Mouse (Mus musculus) CH12.LX (cell line): ENCODE data around the gene Prkcq. TPM values are rescaled to one million over a fixed set of nuclear protein-coding genes. Genes with fewer than 3 reads are reported as not detected.

Experiments
- DNase-seq: peaks from one replicate; pipeline ENCODE4 v3.0.0-alpha.2; 2013; ENCODE audit errors: extremely low read depth
- H3K27ac ChIP-seq: 2 replicates; pipeline ENCODE4 v1.5.1; 2012; ENCODE audit warnings: low read depth, mild to moderate bottlenecking, control low read depth, moderate library complexity; ENCODE audit not compliant: insufficient read depth
- H3K27me3 ChIP-seq: replicated peaks from 2 replicates; pipeline ENCODE3; 2012; ENCODE audit warnings: inconsistent platforms
- H3K36me3 ChIP-seq, 2 experiments: replicated peaks in 1 of 2; 2 replicates each; pipeline versions ENCODE3 to v1.6.1; 2012; ENCODE audit warnings: inconsistent platforms in 1 of 2, low read length in 1 of 2, mild to moderate bottlenecking in 1 of 2, mixed read lengths in 1 of 2, moderate library complexity in 1 of 2; ENCODE audit not compliant: control insufficient read depth in 1 of 2, insufficient read depth in 1 of 2
- H3K4me1 ChIP-seq, 2 experiments: 2 replicates each; pipeline ENCODE4 v1.6.1; 2012; ENCODE audit warnings: inconsistent platforms in 1 of 2, moderate library complexity in 1 of 2; ENCODE audit not compliant: insufficient read depth in 2 of 2, control insufficient read depth in 1 of 2
- H3K4me2 ChIP-seq: 2 replicates; pipeline ENCODE4 v1.6.1; 2012; ENCODE audit warnings: low read depth, mild to moderate bottlenecking, control low read depth; ENCODE audit not compliant: poor library complexity, insufficient read depth, severe bottlenecking
- H3K4me3 ChIP-seq, 3 experiments: fragments of 150-350 bp in 1 of 3; sonication (generic) in 1 of 3; replicated peaks in 1 of 3; 2 replicates each; pipeline versions ENCODE3 to v1.5.1; 2011 to 2012; ENCODE audit warnings: low read depth in 2 of 3, low read length in 2 of 3, mild to moderate bottlenecking in 2 of 3, moderate library complexity in 2 of 3, control low read depth in 1 of 3, improper control_type of control experiment in 1 of 3, inconsistent platforms in 1 of 3, mixed read lengths in 1 of 3; ENCODE audit not compliant: poor library complexity in 1 of 3
- H3K79me2 ChIP-seq: replicated peaks from 2 replicates; pipeline ENCODE4 v1.6.1; 2012; ENCODE audit warnings: mild to moderate bottlenecking, moderate library complexity; ENCODE audit not compliant: control insufficient read depth, poor library complexity, insufficient read depth, severe bottlenecking; ENCODE audit errors: extremely low read depth
- H3K9ac ChIP-seq: 2 replicates; pipeline ENCODE4 v1.6.1; 2012; ENCODE audit warnings: low read depth, mild to moderate bottlenecking, control low read depth, moderate library complexity; ENCODE audit not compliant: insufficient read depth
- H3K9me3 ChIP-seq: replicated peaks from 2 replicates; pipeline ENCODE3; 2012; ENCODE audit warnings: low read length, inconsistent platforms, mixed read lengths
- CHD2 ChIP-seq: IDR thresholded peaks from 2 replicates; pipeline ENCODE4 v1.6.1; 2011; ENCODE audit warnings: low read length, improper control_type of control experiment
- EP300 ChIP-seq: IDR thresholded peaks from 2 replicates; pipeline ENCODE4 v1.6.1; 2011; ENCODE audit warnings: low read length, improper control_type of control experiment
- ETS1 ChIP-seq: conservative IDR thresholded peaks from 2 replicates; pipeline ENCODE4 v1.6.1; 2012; ENCODE audit warnings: low read depth, mild to moderate bottlenecking, inconsistent platforms, low read length, improper control_type of control experiment, moderate library complexity
- GABPA ChIP-seq: IDR thresholded peaks from 2 replicates; pipeline ENCODE4 v1.6.1; 2012; ENCODE audit warnings: low read depth, low read length, improper control_type of control experiment, inconsistent platforms; ENCODE audit not compliant: insufficient replicate concordance
- MAZ ChIP-seq: IDR thresholded peaks from 2 replicates; pipeline ENCODE4 v1.6.1; 2012; ENCODE audit warnings: low read depth, mild to moderate bottlenecking, inconsistent platforms, low read length, improper control_type of control experiment, moderate library complexity
- MXI1 ChIP-seq: IDR thresholded peaks from 2 replicates; pipeline ENCODE4 v1.6.1; 2011; ENCODE audit warnings: mild to moderate bottlenecking, low read depth, low read length, improper control_type of control experiment
- NRF1 ChIP-seq: IDR thresholded peaks from 2 replicates; pipeline ENCODE4 v1.6.1; 2014; ENCODE audit warnings: low read depth, mild to moderate bottlenecking, inconsistent platforms, low read length, improper control_type of control experiment, moderate library complexity
- PAX5 ChIP-seq: IDR thresholded peaks from 2 replicates; pipeline ENCODE4 v1.6.1; 2012; ENCODE audit warnings: low read length, inconsistent platforms, mixed read lengths
- POLR2A ChIP-seq: IDR thresholded peaks from 2 replicates; pipeline ENCODE4 v1.6.1; 2011; ENCODE audit warnings: low read depth, mild to moderate bottlenecking, improper control_type of control experiment, low read length
- POLR2AphosphoS2 ChIP-seq: IDR thresholded peaks from 2 replicates; pipeline ENCODE4 v1.6.1; 2011; ENCODE audit warnings: low read depth, low read length, improper control_type of control experiment
- RCOR1 ChIP-seq: conservative IDR thresholded peaks from 2 replicates; pipeline ENCODE4 v1.6.1; 2012; ENCODE audit warnings: low read depth, mild to moderate bottlenecking, inconsistent platforms, low read length, improper control_type of control experiment
- UBTF ChIP-seq: IDR thresholded peaks from 2 replicates; pipeline ENCODE4 v1.6.1; 2012; ENCODE audit warnings: low read depth, mild to moderate bottlenecking, inconsistent platforms, low read length, improper control_type of control experiment, moderate library complexity
- USF1 ChIP-seq: IDR thresholded peaks from 2 replicates; pipeline ENCODE4 v1.6.1; 2014; ENCODE audit warnings: low read depth, mild to moderate bottlenecking, inconsistent platforms, low read length, improper control_type of control experiment
- ZC3H11A ChIP-seq: IDR thresholded peaks from 2 replicates; pipeline ENCODE4 v1.6.1; 2012; ENCODE audit warnings: low read depth, mild to moderate bottlenecking, inconsistent platforms, low read length, improper control_type of control experiment
- ZKSCAN1 ChIP-seq: IDR thresholded peaks from 2 replicates; pipeline ENCODE4 v1.6.1; 2012; ENCODE audit warnings: low read depth, inconsistent platforms, low read length, improper control_type of control experiment, borderline replicate concordance
- dilution Hi-C: fragments of 300-500 bp; cut with MboI; formaldehyde crosslinking; loops from 2 replicates; pipeline ENCODE4 v1.14.3; 2020; ENCODE audit warnings: low sequenced_read_pairs; ENCODE audit not compliant: extremely low pct_unique_long_range_greater_than_20kb, extremely low pct_ligation_motif_present
- in situ Hi-C: fragments of 300-500 bp; cut with MboI; formaldehyde crosslinking; loops from 3 replicates; pipeline ENCODE4 v1.14.3; 2019; ENCODE audit warnings: low sequenced_read_pairs, low pct_ligation_motif_present, low pct_unique_long_range_greater_than_20kb, mixed read lengths
- polyA plus RNA-seq: library from polyadenylated mRNA; unstranded; fragments of >175 nt; gene quantifications from 2 replicates; pipeline ENCODE4 v1.2.1, GENCODE M21; 2012; ENCODE audit warnings: low read depth; ENCODE audit not compliant: insufficient read length
- total RNA-seq, 2 experiments: library from RNA; depleted of rRNA; stranded (reverse); fragments of 300-350 nt in 1 of 2; fragments of >200 nt in 1 of 2; gene quantifications; 2 replicates each; pipeline ENCODE4 v1.2.3; 2012 to 2014

Prkcq gene
- total and polyA plus RNA-seq, 3 experiments: not detected

DNA sequence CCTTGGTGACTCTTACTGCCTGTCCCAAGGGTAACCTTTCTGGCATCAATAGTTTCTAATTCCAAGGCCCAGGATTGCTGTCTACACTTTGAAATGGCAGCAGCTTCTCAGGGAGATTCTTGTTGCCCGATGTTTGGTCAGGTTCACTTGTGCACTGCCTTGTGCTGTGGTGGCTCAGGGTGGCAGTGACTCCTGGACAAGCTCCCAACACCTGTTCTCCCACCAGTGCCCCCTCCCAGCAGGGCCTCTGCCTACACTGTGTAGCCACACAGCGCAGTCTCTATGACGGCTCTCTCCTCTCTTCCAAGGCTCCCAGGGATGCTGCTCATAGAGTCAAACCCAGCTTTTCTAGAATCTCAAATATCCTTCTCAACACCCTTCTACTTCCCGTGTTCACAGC is 2.2 kb downstream of the Prkcq start:
- dilution Hi-C loops: no loop called here
- Histone ChIP-seq H3K36me3 (no peaks in the 10 kb centered on the region), H3K27ac (no peak overlapping the region)

DNA sequence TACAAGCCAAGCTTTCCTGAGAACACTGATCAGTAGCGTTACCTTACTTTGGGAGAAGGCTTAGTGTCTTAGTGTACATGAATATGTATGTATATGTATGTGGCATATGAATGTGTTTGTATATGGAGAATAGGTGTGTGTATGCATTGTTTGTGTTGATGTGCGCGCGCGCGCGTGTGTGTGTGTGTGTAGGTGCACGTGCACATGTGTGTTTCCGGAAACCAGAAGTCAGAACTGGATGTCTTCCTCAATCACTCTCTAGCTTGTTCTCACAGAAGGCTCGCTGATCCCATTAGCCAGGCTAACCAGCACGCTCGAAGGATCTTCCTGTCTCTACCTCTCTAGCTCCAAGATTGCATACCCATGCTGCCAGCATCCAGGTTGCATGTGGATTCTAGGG is 6.0 kb downstream of the Prkcq start:
- dilution Hi-C loops: no loop called here
- TF ChIP-seq PAX5: no peak
- no peak for TF ChIP-seq POLR2AphosphoS2
- TF ChIP-seq RCOR1: no peak
- TF ChIP-seq ETS1: no peak
- no peak for TF ChIP-seq ZC3H11A
- no peak for TF ChIP-seq EP300
- TF ChIP-seq UBTF: no peak
- no peak for TF ChIP-seq MAZ
- no peak for DNase-seq
- H3K9ac ChIP-seq: no peak overlapping the region
- in situ Hi-C loops: no loop called here
- no peaks in the 10 kb centered on the region for H3K27me3 ChIP-seq
- no peaks in the 10 kb centered on the region for H3K79me2 ChIP-seq
- H3K9me3 ChIP-seq: no peaks in the 10 kb centered on the region
- H3K27ac ChIP-seq: no peak overlapping the region
- H3K4me1 ChIP-seq: peaks cover 0 to 6% of the 10 kb centered on the region in 2 experiments; a peak in 1 of 4 replicates
- no peaks in the 10 kb centered on the region for H3K36me3 ChIP-seq
- H3K4me2 ChIP-seq: no peak overlapping the region
- H3K4me3 ChIP-seq: no peak overlapping the region

More for the DNA sequence above, 2.2 kb downstream of the Prkcq start:
- Histone ChIP-seq H3K79me2 (no peaks in the 10 kb centered on the region), H3K4me3 (no peak overlapping the region), H3K9ac (no peak overlapping the region), H3K4me1 (peaks cover 0 to 6% of the 10 kb centered on the region in 2 experiments; a peak in 1 of 4 replicates), H3K27me3 (no peaks in the 10 kb centered on the region), H3K9me3 (no peaks in the 10 kb centered on the region), H3K4me2 (no peak overlapping the region)
- TF ChIP-seq ZKSCAN1 (no peak), PAX5 (no peak), UBTF (no peak), RCOR1 (no peak), NRF1 (no peak), GABPA (no peak), ETS1 (no peak), POLR2A (no peak), MXI1 (no peak), USF1 (no peak)
- in situ Hi-C loops: no loop called here
- DNase-seq: no peak

DNA sequence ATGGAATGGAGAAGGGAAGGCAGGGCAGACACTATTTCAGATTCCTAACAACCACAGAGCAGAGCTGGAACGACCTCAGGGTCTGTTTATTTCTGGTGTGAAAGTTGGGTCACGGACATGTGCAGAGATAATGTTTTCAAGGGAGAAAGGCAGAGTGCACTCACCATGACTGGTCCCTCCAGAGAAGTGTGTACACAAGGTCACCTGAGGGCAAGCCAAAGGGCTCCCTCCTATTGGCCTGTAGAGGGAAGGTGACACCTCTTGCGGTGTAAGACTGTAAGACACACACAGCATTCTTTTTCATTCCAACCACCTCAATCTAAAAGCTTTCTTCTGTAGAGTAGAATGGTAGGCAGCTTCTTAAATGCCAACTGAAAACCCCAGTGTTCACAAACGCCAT is 9.6 kb downstream of the Prkcq start:
- no peaks in the 10 kb centered on the region for H3K9me3 ChIP-seq
- in situ Hi-C loops: no loop called here
- H3K4me1 ChIP-seq: no peaks in the 10 kb centered on the region
- H3K79me2 ChIP-seq: no peaks in the 10 kb centered on the region
- no peak overlapping the region for H3K9ac ChIP-seq
- DNase-seq: no peak
- dilution Hi-C loops: no loop called here
- H3K36me3 ChIP-seq: no peaks in the 10 kb centered on the region
- H3K4me3 ChIP-seq: no peak overlapping the region
- no peaks in the 10 kb centered on the region for H3K27me3 ChIP-seq
- H3K4me2 ChIP-seq: no peak overlapping the region
- no peak overlapping the region for H3K27ac ChIP-seq
- TF ChIP-seq CHD2 (no peak), RCOR1 (no peak)
